Mouse (Mus musculus): Measurements from ENCODE around the gene Clec2i.
"Not testable (repeated sequence)": the region's sequence is repeated elsewhere in the genome, so short reads cannot be mapped to it uniquely, and the experiment has no call there.

The Clec2i gene

GRCm38 (mm10) chr6:128855477-128855876 lies 31.9 kb upstream of the Clec2i start:
- no peak for DNase-seq

DNA sequence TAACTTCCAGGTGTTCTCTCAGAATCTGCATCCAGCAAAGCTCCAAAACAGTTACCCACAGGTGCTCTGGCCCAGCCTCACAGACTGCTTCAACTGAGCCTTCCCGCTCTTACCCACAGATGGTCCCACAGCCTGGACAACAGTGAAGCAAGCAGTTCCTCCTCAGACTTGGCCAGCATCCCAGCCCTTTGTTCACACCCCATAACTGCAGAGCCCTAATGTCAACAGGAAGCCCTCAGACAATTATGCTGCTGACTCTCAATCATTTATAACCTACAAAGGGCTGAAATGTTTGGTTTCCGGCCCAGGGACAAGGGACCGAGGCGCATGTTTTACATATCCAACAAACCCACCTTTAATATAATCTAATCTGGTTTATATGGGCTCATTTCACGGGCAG lies 31.1 kb upstream of the Clec2i start:
- peak; percentile 36 for DNase-seq

GRCm38 (mm10) chr6:128857976-128858375 lies 29.4 kb upstream of the Clec2i start:
- no peak for DNase-seq

DNA sequence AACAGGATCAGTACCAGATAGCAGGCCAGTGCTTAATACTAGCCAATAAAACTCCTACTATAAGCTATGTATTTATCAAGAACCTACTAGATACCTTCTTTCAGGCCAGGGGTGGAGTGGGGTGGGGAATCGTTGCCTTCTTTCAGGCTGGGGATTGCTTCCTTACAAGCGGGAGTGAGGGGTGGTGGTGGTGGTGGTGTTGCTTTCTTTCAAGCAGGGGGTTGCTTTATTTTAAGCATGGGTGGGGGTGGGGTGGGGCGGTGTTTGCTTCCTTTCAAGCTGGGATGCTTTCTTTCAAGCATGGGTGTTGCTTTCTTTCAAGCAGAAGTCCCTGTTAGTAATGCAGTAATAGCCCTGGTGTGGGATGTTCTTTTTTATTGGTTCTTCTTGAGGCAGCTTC lies 18.5 kb upstream of the Clec2i start:
- DNase-seq, result no peak

GRCm38 (mm10) chr6:128871910-128872610 lies 15.3 kb upstream of the Clec2i start:
- no peak for DNase-seq

DNA sequence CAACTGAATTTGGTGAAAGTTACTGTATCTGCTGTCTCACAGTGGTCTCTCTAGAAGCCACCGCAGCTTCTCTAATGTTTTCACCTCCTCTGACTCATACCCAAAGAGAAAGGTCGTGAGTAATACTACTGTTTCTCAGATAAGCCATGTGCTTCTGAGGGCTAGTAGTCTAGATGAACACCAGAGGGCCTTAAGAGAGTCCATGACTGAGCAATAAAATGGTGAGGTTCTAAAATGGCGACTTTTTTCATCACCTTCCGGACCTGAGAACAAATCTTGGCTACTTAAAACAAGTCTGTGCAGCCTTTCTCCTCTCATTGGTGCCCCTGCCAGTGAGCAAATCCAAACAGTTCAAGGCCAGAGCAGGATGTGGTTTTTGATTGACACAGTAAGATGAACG lies 1.4 kb downstream of the Clec2i start:
- no peak for DNase-seq

- no peak for DNase-seq
These were observed 3.6 kb downstream of the Clec2i start, which contains the start of gene BC035044 for GRCm38 (mm10) chr6:128890948-128891355. Gene BC035044 (minus strand): TSS chr6:128891126.

DNA sequence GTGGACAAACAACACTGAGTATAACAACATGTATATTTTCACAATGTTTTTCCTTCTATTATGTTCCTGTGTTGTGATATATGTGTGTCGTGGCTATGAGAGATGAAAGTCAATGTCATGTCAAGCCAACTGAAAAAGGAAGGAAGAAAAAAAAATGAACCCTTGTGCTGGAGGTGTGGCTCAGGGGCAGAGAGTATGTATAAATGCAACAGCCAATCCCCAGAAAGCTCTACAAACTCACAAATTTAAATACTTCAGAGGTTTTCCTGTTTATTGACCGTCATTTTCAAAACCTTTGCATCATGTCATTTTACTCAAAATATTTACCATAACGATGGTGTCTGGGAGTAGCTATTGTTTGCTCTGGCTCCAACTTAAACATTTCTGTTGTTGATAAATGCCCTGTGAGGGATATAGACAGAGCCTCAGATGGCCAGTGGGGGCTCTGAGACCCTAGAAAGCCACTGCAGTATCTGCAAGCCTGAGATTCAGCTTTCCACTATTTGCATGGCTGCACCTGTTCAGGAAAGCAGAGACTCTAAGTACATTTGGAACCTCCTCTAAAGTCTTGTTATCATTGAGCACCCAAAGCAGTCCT lies 8.1 kb downstream of the Clec2i start:
- DNase-seq, result no peak

- no peak for DNase-seq
These were observed 12.7 kb downstream of the Clec2i start for GRCm38 (mm10) chr6:128900044-128900443.

GRCm38 (mm10) chr6:128900796-128901552 lies 13.6 kb downstream of the Clec2i start:
- not testable (repeated sequence) for DNase-seq

DNA sequence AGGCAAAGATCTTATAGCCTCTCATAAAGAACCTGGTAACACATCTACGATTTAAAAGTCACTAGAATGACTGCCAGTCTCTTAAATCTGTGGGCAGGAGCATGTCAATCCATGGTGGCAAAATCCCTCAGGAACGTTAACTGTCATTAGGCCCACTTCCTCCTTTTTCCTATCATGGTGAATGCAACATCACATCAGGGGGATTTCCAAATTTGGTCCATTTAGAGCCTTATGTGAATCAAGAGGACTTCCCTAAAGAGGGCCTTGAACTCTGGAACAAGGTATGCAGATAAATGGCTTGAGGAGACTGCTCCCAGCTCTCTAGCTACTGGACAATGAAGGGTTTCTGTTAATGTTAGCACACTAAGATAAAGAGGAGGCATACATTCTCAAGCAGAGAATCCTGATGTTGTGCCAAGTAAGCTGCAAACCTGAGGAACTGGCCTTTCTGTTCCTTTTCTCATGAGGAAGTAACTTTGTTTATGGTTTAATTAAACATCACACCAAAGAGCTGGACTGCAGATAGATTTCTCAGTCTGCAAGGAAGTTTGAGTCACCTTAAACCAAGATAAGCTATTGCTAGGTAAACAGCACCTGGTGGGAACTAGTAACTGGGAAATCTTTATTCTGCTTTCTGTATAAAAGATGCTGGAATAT lies 26.3 kb downstream of the Clec2i start:
- no peak for DNase-seq

- no peak for DNase-seq
These were observed 29.9 kb downstream of the Clec2i start for GRCm38 (mm10) chr6:128917322-128917721.

DNA sequence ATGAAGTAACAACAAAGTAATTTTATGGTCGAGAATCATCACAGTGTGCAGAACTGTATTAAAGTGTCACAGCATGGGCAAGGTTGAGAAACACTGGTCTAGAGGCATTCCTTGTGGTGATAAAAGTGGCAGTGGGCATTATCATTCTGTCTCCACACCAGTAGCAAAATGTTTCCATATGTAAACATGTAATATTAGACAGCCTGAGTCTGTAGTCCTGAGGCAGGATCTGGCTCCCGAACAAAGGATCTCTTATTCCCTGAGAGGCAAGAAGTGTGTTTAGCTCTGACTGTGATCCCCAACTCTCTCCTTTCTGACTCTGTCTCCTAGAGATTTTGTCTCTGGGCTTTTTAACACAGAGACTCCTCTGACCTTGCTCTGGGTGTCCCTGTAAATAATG lies 45.7 kb downstream of the Clec2i start:
- DNase-seq, result no peak

DNA sequence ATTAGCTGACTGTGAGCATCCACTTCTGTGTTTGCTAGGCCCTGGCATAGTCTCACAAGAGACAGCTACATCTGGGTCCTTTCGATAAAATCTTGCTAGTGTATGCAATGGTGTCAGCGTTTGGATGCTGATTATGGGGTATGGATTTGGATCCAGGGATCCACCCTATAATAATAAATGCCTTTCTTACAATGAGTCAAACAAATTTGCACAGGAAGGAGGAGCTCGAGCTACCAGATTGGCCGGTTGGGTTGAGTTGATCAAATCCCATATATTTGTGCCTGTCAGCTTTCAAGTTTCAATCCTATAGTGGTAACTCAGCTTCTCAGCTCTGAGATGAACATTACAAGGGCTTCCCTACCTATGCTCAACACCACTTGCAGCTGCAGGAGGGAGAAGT lies 46.7 kb downstream of the Clec2i start, which contains the start of gene Clec2g:
Gene Clec2g (plus strand): TSS at position 301 of the 400 bp plus-strand sequence.
- not testable (repeated sequence) for DNase-seq

- DNase-seq, result not testable (repeated sequence)
These were observed 48.7 kb downstream of the Clec2i start for GRCm38 (mm10) chr6:128935889-128936665.

GRCm38 (mm10) chr6:128941646-128942421 lies 54.4 kb downstream of the Clec2i start:
- DNase-seq, result no peak

DNA sequence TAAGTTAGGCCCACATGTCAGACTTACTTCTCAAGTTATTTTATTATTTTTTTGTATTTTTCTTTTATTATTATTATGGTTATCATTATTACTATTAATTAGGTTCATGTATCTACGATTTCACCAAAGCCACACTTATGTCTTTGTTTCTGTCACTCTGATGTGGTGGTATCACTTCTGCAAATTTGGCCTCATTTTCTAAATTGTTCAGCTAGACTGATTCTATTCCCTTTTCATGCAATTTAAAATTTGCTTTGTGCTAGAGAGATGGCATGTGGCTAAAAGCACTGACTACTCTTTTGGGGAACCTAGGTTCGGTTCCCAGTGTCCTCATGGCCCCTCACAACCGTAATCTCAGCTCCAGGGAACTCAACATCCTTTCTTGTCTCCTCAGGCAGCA lies 58.2 kb downstream of the Clec2i start:
- no peak for DNase-seq

All from right cerebral cortex, postnatal 25 days (tissue).